In the genomic region with DNA sequence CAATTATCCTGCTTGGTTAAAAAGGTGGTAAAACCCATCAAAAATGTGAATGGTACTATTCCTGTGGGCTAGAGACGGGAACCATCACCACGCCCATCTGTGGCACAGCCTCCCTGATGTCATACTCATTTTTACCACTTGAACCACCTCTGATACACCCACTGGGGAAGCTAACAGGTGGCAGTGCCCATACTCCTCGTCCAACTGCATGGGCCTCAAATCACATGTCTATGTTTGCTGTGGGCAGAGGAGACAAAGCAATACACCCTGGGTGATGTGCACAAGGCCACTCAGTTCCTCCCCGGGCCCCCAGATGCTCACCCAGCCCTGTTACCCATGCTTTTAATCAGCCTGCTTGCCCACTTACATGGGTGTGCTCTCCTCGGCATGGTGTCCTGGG, we compare ENCODE assay signal across 27 mouse cellular contexts.
"Had no signal": no experiment of that assay in that cellular context is flagged by ENCODE, and none has a peak within 500 bp of the region (broad histone marks: within the 10 kb centered on the region; RNA-seq: fewer than 3 reads in every experiment).

No protein-coding gene starts in this region.

- H3K4me2 ChIP-seq: limb, embryonic 12.5 days; limb, embryonic 13.5 days; limb, embryonic 15.5 days; liver, embryonic 11.5 days; liver, embryonic 12.5 days; liver, embryonic 13.5 days; liver, embryonic 15.5 days; lung, embryonic 14.5 days; lung, embryonic 15.5 days; midbrain, embryonic 11.5 days; midbrain, embryonic 12.5 days; midbrain, embryonic 13.5 days; midbrain, embryonic 15.5 days; neural tube, embryonic 12.5 days had no signal

- H3K4me3 ChIP-seq: limb, embryonic 10.5 days; limb, embryonic 12.5 days; limb, embryonic 13.5 days; limb, embryonic 15.5 days; liver, embryonic 12.5 days; liver, embryonic 13.5 days; liver, embryonic 15.5 days; lung, embryonic 15.5 days; megakaryocyte, embryonic 14.5 days; midbrain, embryonic 10.5 days; midbrain, embryonic 12.5 days; midbrain, embryonic 13.5 days; midbrain, embryonic 15.5 days; neural tube, embryonic 12.5 days had no signal

- DNase-seq: left cerebral cortex, postnatal 4 days; liver; liver, embryonic 13.5 days; liver, postnatal 0 days; lung, adult 18-20 months; lung, adult 2 months; lung, embryonic 14.5 days; lung, postnatal 10 days; lung, postnatal 14 days; lung, postnatal 36 days; lung, postnatal 4 days; midbrain, embryonic 14.5 days had no signal

- H3K27me3 ChIP-seq: limb, embryonic 12.5 days; limb, embryonic 13.5 days; limb, embryonic 15.5 days; liver, embryonic 12.5 days; liver, embryonic 13.5 days; liver, embryonic 15.5 days; lung, embryonic 15.5 days; megakaryocyte, embryonic 14.5 days; midbrain, embryonic 12.5 days; midbrain, embryonic 13.5 days; midbrain, embryonic 15.5 days; neural tube, embryonic 12.5 days had no signal
